Mouse (Mus musculus): ENCODE measurements around the gene Sval1.

Gene Sval1

DNA sequence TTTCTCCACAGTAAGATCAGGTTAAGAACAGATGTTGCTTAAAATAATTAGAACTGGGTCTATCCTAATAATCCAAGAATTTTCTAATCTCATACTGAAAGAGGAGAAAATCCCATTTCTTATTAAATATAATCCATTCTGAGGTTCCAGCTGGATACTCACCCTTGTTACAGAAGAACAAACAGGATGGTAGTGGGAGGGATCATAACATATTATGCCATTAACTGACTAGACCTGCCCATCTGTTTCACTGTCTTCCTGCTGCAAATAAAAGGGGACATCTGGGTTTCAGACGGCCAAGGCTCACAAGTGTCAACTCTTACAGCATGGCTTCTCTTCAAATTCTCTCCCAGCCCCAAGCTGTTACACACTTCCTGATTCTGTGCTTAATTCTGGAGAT, at the start of gene Sval1:
Sval1 (plus strand) TSS at position 301 of the 400 bp plus-strand sequence.
- no peak for DNase-seq (ENCODE audit: low read depth, low spot score)

DNA sequence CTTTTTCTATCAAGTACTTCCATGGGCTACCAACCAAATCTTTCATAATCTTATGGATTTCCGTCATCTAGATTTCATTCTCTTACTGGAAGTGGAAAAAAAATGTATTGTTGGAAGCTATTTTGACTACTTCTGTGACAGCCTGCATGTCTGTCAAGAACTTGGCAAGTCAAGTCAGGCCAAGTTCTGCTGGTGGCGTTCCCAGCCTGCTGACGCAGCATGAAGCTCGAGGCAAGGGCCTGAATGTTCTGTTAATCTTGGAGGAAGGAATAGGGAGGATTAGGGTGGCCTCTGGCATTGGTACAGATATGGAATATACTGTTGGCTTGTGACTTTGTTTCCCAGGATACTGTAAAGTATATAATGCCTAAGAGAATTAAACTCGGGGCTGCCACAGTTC, 39.8 kb upstream of the Sval1 start:
- DNase-seq (ENCODE audit: low read depth, low spot score), result no peak

DNA sequence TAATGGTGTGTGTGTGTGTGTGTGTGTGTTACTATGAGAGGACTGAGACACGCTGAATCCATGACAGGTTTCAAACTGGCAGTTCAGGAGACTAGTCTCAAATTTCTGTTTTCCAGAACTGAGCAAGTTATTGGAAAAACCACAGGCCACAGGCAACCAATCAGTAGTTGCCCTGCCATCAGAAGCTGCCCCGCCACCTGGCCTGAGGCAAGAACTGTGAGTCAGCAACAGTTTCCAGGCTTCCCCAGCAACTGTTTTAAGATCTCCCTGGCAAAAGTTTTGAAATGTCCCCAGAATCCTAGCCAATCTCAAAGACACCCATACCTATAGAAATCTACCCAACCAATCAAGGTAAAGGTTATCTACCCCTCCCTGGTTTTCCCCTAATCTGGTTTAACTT, 36.5 kb upstream of the Sval1 start:
- DNase-seq (ENCODE audit: low read depth, low spot score), result no peak

DNA sequence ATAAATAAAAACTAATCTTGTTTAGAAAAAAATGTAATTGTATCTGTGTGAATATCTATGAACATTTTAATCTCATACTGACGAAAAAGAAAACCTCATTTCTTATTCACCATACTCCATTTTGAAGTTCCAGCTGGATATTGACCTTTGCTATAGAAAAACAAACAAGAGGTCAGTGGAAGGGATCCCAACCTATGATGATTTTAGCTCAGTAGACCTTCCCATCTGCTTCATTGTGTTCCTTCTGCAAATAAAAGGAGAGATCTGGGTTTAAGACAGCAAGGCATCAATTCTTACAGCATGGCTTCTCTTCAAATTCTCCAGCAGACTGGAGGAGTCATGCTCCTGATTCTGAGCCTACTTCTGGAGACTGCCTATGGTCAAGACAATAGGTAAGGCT, 16.4 kb downstream of the Sval1 start, which contains the start of gene Sval3:
Sval3 (plus strand) TSS at position 301 of the 400 bp plus-strand sequence.
- no peak for DNase-seq (ENCODE audit: low read depth, low spot score)
